Mouse (Mus musculus) embryo, embryonic 9.5 days (tissue): ENCODE measurements around the gene Casp3.

Source experiments
- DNase-seq: peaks from one replicate; pipeline ENCODE4 v3.0.0-alpha.2; 2017; ENCODE audit errors: extremely low spot score

Gene Casp3

GRCm38 (mm10) chr8:46606930-46607329 lies 10.2 kb upstream of the Casp3 start:
- DNase-seq = no peak

DNA sequence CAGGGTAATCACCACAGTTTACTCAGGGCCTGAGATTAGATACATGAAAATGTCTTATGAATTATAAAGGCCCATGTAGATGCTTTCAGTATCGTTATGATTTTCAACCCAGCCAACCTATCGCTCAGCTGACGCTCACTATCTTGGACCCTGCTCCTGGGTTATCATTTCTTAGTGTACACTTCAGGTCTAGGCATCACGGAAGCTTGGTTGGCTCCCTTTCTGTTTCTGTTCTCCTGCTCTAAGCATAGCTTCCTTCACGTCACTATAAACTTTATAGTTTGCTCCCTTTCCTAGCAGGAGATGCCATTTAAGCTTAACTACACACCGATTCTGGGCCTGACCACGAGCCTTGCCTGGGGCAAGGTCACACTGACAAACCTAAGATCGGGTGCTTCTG lies 5.5 kb upstream of the Casp3 start:
- DNase-seq = no peak

DNA sequence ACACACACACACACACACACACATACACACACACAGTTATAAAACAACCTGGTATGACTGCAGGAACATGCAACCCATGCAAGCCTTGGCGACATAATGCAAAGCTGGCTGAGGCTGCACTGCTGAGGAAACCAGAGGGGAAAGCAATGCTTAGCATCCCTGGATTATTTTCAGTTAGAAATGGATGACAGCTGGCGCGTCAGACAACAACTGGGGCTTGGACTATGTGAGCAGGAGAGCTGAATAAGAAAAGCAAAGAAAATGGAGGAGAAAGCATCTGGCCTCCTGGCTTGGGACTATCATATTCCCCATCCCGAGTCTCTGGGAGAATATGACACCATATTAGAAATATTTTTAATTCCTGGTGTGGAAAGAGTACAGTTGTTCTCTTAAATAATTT lies 4.2 kb upstream of the Casp3 start:
- no peak for DNase-seq

DNA sequence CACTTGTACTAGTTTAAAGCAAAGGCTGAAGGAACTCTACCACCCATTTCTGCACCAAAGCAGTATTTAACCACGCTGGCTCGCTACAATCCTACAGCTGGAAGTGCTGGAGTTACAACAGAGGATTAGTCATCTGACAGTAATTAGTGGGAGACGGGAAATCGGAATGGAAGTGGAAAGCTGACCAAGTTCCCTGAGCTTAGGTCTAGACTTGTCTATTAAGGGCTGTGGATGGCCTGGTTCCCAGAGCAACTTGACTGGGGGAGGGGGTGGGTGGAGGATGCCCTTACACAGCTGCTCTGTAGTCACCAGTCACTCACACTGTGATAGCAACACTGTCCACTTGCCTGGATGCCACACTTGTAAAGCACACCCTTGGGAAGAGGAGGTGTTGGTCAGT lies 3.7 kb upstream of the Casp3 start:
- no peak for DNase-seq

DNA sequence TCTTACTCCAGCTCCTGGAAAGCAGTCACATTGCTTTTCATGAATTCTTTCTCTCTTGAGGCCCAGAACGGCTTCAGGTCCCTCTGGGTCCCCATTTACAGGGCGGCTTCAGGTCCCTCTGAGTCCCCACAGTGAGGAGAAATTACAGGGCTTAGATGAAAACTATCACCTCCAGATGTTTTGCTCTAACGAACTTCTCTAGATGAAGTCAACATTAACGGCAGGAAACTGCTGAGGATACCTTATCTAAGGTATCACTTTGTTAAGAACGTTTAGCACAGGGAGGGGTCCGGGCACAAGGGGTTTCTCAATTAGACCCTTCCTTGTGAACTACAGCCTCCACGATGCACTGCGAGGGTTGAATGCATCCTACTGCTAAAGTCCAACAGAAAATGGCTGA lies 1.2 kb upstream of the Casp3 start:
- no peak for DNase-seq

DNA sequence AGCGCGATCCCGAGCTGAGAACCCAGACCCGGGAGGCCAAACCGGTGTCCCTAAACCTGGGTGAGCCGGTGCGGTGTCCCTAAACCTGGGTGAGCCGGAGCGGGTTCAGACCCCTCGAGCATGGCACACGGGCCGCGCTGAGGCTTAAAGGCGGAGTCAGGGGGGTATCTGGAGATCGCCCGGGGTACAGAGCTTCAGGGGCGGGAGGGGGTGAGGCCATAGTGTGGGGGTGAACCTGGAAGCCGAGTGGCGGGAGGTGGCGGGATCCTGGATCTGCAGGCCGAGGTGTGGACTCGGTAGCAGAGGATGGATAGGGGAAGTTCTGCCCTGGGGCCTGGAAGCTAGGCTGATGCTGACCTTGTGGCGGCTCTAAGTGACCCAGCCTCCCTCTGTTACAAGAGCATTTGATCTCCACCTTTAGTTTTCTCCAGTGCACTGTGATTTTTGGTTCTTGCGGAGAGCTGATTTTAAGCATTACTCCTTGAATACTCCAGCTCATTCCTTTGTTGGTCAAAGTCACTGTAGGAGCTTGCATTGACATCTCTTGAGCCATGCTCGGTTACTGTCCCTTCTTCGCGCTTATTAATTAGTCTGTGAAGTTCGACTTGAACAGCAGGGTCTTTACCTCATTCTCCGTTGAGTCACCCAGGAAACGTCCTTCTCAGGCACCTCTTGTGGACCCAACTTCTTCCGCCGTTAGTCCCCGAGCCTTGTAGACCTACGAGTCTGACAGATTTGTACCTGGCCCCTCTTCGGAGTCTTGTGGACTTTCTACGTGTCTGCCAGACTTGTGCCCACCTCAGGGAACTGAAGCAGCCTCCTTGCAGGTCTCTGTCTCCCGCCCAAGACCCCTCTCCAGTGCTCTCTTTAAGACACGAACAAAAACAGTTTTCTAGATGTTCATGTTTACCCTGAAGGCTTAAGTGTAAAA lies 864 bp downstream of the Casp3 start:
- peak; percentile 29 for DNase-seq

DNA sequence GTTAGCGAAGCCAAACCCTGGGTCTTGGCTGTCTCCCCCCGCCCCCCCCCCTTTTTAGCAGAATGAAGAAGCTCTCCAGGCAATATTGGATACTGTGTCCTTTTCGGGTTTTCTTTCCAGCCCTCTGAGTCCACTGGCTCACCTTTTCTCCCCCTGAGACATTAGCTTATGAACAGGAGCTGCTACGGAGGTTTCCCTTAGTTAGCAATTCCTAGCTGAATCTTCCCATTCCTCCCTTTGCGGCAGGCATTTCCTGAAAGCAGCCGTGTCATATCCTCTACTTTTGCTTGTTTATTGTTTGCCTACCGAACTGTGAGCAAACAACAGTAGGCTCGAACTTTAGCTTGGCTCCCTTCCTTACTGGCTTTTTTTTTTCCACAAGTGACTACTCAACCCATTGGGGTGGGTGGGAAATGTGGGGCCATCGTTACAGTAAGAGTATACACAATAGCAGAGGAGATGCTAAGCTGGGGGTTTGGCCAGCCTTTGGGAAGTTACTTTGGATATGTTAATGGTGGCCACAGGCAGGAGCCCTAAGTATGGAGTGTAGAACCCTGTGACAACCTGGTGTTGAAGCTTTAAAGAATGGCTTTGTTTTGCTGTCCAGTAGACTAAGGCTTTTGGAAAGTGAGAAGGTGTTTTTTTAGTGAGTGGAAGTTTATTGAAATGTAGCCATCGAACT lies 1.7 kb downstream of the Casp3 start:
- no peak for DNase-seq

DNA sequence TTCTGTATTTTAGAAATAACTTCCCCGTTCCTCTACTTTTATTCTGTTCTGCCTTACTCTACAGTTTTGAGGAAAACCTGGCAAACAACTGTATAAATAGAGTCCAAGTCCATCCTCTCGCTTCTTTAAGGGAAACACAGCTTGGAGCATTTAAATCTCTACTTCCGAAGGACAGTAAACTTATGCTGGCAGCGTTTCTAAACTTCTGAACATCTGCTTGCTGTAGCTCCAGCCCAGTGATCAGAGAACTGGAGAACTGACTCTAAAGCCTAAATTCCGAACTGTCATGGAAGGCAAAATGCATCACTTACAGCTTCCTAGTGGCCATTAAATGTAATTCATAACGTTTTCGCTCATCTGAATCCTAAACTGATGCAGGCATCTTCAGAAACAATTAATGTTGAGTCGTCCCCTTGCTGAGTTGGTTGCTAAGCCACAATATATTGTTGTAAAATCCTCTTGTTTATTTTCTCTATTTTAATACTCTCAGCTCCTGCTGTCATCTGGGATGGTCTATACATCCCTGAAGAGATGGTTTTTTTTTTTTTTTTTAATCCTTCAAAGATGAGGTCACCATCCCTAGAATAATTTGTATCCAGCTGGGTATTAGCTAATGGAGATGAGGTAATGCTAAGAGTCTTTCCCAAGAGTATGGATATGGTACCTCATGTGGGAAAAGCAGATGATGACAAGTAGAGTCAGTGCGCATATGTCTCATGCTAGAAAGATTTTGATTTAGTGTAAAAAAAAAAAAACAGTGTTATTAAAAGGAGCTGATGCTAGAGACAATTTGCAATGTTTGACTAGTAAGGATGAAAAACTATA lies 5.6 kb downstream of the Casp3 start:
- DNase-seq = no peak

DNA sequence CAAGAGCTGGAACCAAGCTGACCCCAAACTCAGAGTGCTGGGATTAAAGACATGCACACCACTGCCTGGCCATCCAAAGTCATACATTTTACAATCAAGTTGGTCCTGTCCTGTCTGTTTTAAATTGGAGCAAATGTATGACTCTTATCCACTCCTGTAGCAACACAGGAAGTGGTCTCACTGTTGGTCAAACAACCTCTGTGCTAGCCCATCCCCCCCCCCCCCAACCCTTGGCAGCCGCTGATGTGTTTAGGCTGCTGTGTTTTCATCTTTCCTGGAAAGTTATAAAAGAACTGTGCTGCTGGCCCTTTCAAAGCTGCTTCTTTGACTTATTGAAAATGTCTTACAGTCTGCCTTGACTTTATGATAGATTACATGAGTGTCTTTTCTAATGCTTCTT lies 8.1 kb downstream of the Casp3 start:
- no peak for DNase-seq

- DNase-seq = no peak
Observed at GRCm38 (mm10) chr8:46626642-46627041, 9.6 kb downstream of the Casp3 start.

DNA sequence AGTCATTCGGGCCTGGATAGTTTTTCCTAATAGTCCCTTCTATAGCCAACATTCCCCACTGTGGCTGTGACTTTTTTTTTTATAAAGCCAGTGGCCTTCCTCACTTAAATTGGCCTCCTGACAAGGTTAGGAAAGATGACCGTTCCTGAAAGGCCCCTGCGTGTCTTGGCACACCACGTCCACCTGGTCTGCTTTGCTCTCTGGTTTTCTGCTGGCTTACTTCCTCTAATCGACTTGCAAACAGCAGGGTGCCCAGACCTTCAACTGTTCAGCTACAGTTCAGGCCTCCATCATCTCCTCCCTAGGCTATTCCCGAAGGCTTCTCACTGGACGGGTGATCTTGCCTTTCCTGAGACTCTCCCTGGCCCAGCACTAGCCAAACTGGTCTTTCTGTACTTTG lies 10.8 kb downstream of the Casp3 start:
- DNase-seq = no peak

DNA sequence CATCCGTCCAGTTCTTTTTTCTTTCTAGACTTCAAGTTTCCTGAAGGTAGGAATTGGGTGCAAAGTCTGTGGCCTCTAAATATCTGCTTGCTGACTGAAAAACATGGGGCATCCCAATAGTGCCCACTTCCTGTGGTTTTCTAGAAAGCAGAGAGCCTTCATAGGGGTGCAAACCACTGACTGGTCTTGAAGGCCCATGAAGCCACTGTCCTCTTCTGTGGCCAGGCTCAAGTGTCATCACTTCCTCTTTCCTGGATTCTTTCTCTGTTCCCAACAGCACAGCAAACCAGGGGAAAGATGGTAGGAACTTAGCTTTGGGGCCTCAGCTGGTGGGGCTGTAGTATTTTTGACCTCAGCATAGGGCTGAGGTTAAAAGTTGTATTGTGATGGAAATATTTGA lies 11.6 kb downstream of the Casp3 start:
- no peak for DNase-seq

- DNase-seq = no peak
Observed at GRCm38 (mm10) chr8:46630422-46630821, 13.3 kb downstream of the Casp3 start.

- no peak for DNase-seq
Observed at GRCm38 (mm10) chr8:46630932-46631331, 13.8 kb downstream of the Casp3 start.

GRCm38 (mm10) chr8:46639010-46639571 lies 22.0 kb downstream of the Casp3 start:
- DNase-seq = no peak

DNA sequence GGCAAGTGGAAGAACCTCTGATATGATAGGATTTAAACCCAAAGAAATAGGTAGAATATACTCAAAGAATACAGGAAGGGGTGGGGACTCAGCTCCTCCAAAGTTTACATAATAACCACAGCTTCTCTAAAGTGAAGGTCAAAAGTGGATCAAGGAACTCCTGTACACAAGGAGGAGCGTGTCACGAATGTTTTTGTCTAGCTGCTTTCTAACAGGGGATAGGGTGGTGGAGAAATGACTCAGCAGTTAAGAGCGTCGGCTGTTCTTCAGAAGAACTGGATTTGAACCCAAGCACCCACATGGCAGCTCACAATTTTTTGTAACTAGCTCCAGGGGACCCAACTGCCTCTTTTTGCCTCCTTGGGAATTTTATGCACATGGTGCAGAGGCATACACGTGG lies 22.8 kb downstream of the Casp3 start:
- no peak for DNase-seq

- no peak for DNase-seq
Observed at GRCm38 (mm10) chr8:46641272-46641671, 24.2 kb downstream of the Casp3 start.

DNA sequence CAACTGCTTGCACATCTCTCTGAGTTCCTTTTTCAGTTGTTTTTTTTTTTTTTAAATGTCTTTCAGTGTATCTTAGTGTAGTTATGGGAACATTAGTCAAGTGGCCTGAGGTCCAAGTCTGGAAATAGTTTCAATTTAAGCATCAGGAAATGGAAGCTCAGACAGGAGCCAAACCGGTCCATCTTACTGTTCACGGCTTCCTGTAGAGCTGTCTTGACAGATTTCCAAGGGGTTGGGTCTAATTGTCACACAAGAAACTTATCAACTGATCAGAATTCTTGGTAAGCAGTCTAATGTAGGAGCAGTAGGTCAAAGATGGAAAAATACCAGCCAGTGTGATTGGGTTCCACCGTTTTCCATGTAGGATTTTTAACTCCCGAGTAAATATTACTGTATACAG lies 31.3 kb downstream of the Casp3 start:
- no peak for DNase-seq

DNA sequence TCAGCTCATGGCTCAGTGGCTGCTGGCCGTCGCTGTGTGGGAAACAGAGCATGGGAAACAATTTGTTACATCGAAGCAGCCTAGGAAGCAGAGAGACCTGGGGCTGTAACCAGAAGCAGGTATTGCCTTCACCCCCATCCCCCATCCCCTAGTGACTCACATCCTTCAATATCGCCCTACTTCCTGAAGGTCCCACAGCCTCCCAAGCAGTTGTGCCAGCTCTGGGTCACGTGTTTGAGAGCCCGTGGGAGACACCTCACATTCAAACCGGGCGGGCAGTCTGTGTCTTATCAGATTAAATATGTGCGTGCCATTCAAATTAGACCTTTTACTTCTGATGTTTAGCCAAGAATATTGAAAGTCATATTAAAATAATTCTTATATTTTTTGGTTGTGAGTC lies 34.8 kb downstream of the Casp3 start:
- no peak for DNase-seq

DNA sequence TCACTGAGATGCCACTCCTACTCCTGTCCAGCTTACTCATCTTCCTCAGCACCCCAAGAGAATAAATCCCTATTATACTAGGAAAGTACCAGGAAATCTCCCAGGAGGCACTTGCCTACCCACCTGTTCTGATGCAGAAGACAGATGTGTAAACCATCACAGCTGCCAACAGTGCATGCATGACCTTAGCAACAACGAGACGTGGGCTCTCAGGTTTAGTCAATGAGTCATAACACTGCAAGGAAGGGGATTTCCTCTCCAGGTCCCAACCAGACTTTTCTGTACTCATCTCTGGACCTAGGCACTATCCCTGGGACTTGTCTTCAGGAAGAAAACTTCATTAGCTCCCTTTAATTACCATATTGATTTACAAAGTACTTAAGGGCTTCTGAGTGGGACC lies 38.8 kb downstream of the Casp3 start:
- DNase-seq = no peak

- DNase-seq = peak; percentile 55
Observed at GRCm38 (mm10) chr8:46671496-46671895, 54.4 kb downstream of the Casp3 start.
